In the genomic region with DNA sequence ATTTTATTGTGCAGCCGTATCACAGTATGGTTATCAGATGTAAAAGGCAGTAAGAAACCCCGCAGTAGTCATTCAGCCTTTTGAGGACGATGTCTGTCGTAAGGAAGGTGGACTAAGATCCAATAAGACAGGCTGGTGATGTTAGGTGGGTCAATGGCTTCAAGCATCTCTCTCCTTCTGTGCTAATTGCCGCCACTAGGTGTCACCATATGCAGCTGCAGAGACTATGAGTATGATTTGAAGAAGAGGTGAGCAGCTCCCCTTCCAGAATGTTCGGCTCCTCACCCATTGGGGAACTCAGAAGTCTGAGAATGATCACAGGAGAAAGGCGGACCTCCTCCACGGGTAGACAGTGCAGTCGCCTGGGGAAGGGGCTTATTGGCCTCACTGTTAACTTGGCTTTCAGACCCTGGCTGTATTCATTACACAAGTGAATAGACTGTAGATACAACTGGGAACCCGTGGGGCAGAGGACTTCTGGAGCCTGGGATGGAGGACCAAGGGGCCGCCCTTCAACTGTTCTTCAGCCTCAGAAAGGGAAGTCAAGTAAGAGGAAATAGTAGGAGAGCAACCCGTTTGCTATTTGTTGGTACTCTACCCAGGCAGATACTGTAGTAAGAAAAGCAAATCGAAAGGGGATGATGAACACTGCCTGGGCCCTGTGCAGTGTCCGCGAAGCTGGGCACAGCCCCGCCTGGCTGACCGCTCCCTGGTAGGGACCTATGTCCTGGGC, we compare ENCODE assay signal across 8 mouse cellular contexts.
A peak's percentile ranks its signal among the peaks of the same experiment; 100 is the strongest.
DNase-seq lines count a peak whose midpoint lies in the region; ATAC-seq and TF ChIP-seq lines count a peak whose summit lies in the region.

No protein-coding gene starts in this region.

- peaks cover 2% of the 10 kb centered on the region; the same call in 1 of the 2 replicates for H3K4me1 ChIP-seq in bone marrow macrophage, adult 2 months (ENCODE audit: control insufficient read depth, insufficient read depth, low read length)
- no peaks in the 10 kb centered on the region for H3K4me1 ChIP-seq in embryonic fibroblast, embryonic 13.5 days (ENCODE audit: control insufficient read depth, insufficient read depth, low read length)
- peaks cover 12% of the 10 kb centered on the region for H3K4me1 ChIP-seq in heart, embryonic 10.5 days
- peaks cover 14% of the 10 kb centered on the region for H3K4me1 ChIP-seq in limb, embryonic 10.5 days
- no peaks in the 10 kb centered on the region for H3K4me1 ChIP-seq in midbrain, embryonic 14.5 days (ENCODE audit: control insufficient read depth, insufficient read depth, low read length)

- ATAC-seq in midbrain, embryonic 14.5 days (ENCODE audit: low FRiP score, low TSS enrichment): peak; percentile 69

- no peaks in the 10 kb centered on the region for H3K27me3 ChIP-seq in C2C12 (ENCODE audit: control insufficient read depth, insufficient read depth, insufficient read length)
- H3K27me3 ChIP-seq in heart, embryonic 10.5 days (ENCODE audit: insufficient read depth, poor library complexity, severe bottlenecking): no peaks in the 10 kb centered on the region
- H3K27me3 ChIP-seq in limb, embryonic 10.5 days (ENCODE audit: low read depth, poor library complexity, severe bottlenecking): no peaks in the 10 kb centered on the region
- H3K27me3 ChIP-seq in midbrain, embryonic 14.5 days (ENCODE audit: control insufficient read depth, insufficient read depth, low read length): no peaks in the 10 kb centered on the region

- H3K9ac ChIP-seq in midbrain, embryonic 14.5 days (replicated peaks; ENCODE audit: low read length): no peak overlapping the region

- H3K79me3 ChIP-seq in C2C12 (ENCODE audit: low read depth): no peaks in the 10 kb centered on the region

- no peak for DNase-seq in heart, embryonic 10.5 days (ENCODE audit: low spot score)
- DNase-seq in kidney, adult 8-10 months: peak; percentile 43 to 65
- peak; percentile 59 for DNase-seq in limb, embryonic 10.5 days (ENCODE audit: low spot score)
- DNase-seq in midbrain, embryonic 14.5 days: peak; percentile 86
- DNase-seq in spleen, adult 12 weeks (ENCODE audit: low spot score): peak; percentile 27

- no peaks in the 10 kb centered on the region for H3K36me3 ChIP-seq in C2C12 (ENCODE audit: control insufficient read depth, insufficient read depth)
- H3K36me3 ChIP-seq in heart, embryonic 10.5 days: no peaks in the 10 kb centered on the region
- no peaks in the 10 kb centered on the region for H3K36me3 ChIP-seq in limb, embryonic 10.5 days
- no peaks in the 10 kb centered on the region for H3K36me3 ChIP-seq in midbrain, embryonic 14.5 days (ENCODE audit: control insufficient read depth, insufficient read depth, low read length)

- H3K4me2 ChIP-seq in midbrain, embryonic 14.5 days (ENCODE audit: low read length): peak overlapping the region; percentile 10; the same call in 1 of the 2 replicates

- H3ac ChIP-seq in C2C12 (ENCODE audit: control insufficient read depth, insufficient read length, low read depth): no peak overlapping the region

- no peak for TF ChIP-seq POLR2A in bone marrow macrophage, adult 2 months (IDR thresholded peaks at IDR 0.05; ENCODE audit: borderline replicate concordance, low read depth, low read length)
- no peak for TF ChIP-seq POLR2A in embryonic fibroblast, embryonic 13.5 days (IDR thresholded peaks at IDR 0.05; ENCODE audit: low read depth, low read length)

- H3K4me3 ChIP-seq in C2C12 (ENCODE audit: insufficient read depth, poor library complexity, severe bottlenecking): no peak overlapping the region
- no peak overlapping the region for H3K4me3 ChIP-seq in bone marrow macrophage, adult 2 months (ENCODE audit: insufficient read depth, low read length)
- H3K4me3 ChIP-seq in embryonic fibroblast, embryonic 13.5 days (ENCODE audit: insufficient read depth, low read length): no peak overlapping the region
- peak overlapping the region; percentile 49; the same call in 1 of the 2 replicates for H3K4me3 ChIP-seq in heart, embryonic 10.5 days
- H3K4me3 ChIP-seq in limb, embryonic 10.5 days: no peak overlapping the region
- no peak overlapping the region for H3K4me3 ChIP-seq in midbrain, embryonic 14.5 days (replicated peaks; ENCODE audit: low read depth, low read length)

- no peaks in the 10 kb centered on the region for H3K79me2 ChIP-seq in C2C12 (ENCODE audit: control insufficient read depth, insufficient read depth)

- WGBS in heart, embryonic 10.5 days: 52% methylated on average over 17 of the region's 17 CpGs
- 61% methylated on average over 17 of the region's 17 CpGs for WGBS in limb, embryonic 10.5 days
- 58% methylated on average over 17 of the region's 17 CpGs for WGBS in midbrain, embryonic 14.5 days

- no peak overlapping the region for H3K27ac ChIP-seq in bone marrow macrophage, adult 2 months (ENCODE audit: insufficient read depth, low read depth, low read length)
- H3K27ac ChIP-seq in embryonic fibroblast, embryonic 13.5 days (ENCODE audit: insufficient read depth, low read length): no peak overlapping the region
- peak overlapping the region; percentile 36; the same call in 1 of the 2 replicates for H3K27ac ChIP-seq in heart, embryonic 10.5 days
- no peak overlapping the region for H3K27ac ChIP-seq in limb, embryonic 10.5 days
- no peak overlapping the region for H3K27ac ChIP-seq in midbrain, embryonic 14.5 days (replicated peaks; ENCODE audit: low read depth, low read length)

- no peaks in the 10 kb centered on the region for H3K9me3 ChIP-seq in heart, embryonic 10.5 days
- H3K9me3 ChIP-seq in limb, embryonic 10.5 days (replicated peaks): no peaks in the 10 kb centered on the region
- H3K9me3 ChIP-seq in midbrain, embryonic 14.5 days (ENCODE audit: control insufficient read depth, low read length): no peaks in the 10 kb centered on the region

- TF ChIP-seq CTCF in C2C12 (IDR thresholded peaks at IDR 0.05; ENCODE audit: control insufficient read depth, insufficient read depth, insufficient read length): peak; percentile 10
- TF ChIP-seq CTCF in bone marrow macrophage, adult 2 months (IDR thresholded peaks at IDR 0.05; ENCODE audit: low read depth, low read length): peak; percentile 46; the same call in 1 of the 2 replicates
- TF ChIP-seq CTCF in embryonic fibroblast, embryonic 13.5 days (IDR thresholded peaks at IDR 0.05; ENCODE audit: borderline replicate concordance, insufficient read depth, low read length): peak; percentile 47; the same call in 1 of the 2 replicates

TF ChIP-seq in C2C12, 6 proteins besides CTCF, POLR2A, EP300 and RAD21:
- TF ChIP-seq MAX (IDR thresholded peaks at IDR 0.05) (no peak), FOSL1 (IDR thresholded peaks at IDR 0.05; ENCODE audit: insufficient read depth, low read length, poor library complexity, severe bottlenecking) (no peak), MYOD1 (IDR thresholded peaks at IDR 0.05; ENCODE audit: control insufficient read depth, insufficient read length, low read depth) (no peak), CEBPB (IDR thresholded peaks at IDR 0.05; ENCODE audit: low read depth) (no peak), USF1 (IDR thresholded peaks at IDR 0.05; ENCODE audit: low read depth) (no peak), MYOG (IDR thresholded peaks at IDR 0.05; ENCODE audit: control insufficient read depth, extremely low read depth, insufficient read length) (no peak)
